Mouse (Mus musculus): ENCODE data around the gene Afap1. TPM values are rescaled to one million over a fixed set of nuclear protein-coding genes. Genes with fewer than 3 reads are reported as not detected.

The Afap1 gene
- polyA plus RNA-seq, 1 experiment = 17.2 TPM

GRCm38 (mm10) chr5:36006586-36006985 lies 113.5 kb downstream of the Afap1 start:
- H3K4me3 ChIP-seq (ENCODE audit: insufficient read depth, low read depth, low read length) = no peak overlapping the region
- no peaks in the 10 kb centered on the region for H3K27me3 ChIP-seq (replicated peaks; ENCODE audit: control insufficient read depth, insufficient read depth, low read length)
- no peak for DNase-seq
- whole genome bisulfite sequencing = 70% methylated on average over 5 of the region's 5 CpGs
- TF ChIP-seq POLR2A (IDR thresholded peaks at IDR 0.05; ENCODE audit: low read depth, low read length) (no peak), CTCF (conservative IDR thresholded peaks at IDR 0.05; ENCODE audit: insufficient read depth, insufficient read length, low read depth, low read length) (no peak)
- no peaks in the 10 kb centered on the region for H3K4me1 ChIP-seq (ENCODE audit: control insufficient read depth, insufficient read depth, low read length)
- H3K27ac ChIP-seq (ENCODE audit: insufficient read depth, low read depth, low read length) = no peak overlapping the region
- no peaks in the 10 kb centered on the region for H3K36me3 ChIP-seq (ENCODE audit: control insufficient read depth, insufficient read depth, low read length)

- Histone ChIP-seq H3K36me3 (ENCODE audit: control insufficient read depth, insufficient read depth, low read length) (no peaks in the 10 kb centered on the region), H3K4me1 (ENCODE audit: control insufficient read depth, insufficient read depth, low read length) (no peaks in the 10 kb centered on the region), H3K27ac (ENCODE audit: insufficient read depth, low read depth, low read length) (no peak overlapping the region), H3K27me3 (replicated peaks; ENCODE audit: control insufficient read depth, insufficient read depth, low read length) (no peaks in the 10 kb centered on the region), H3K4me3 (ENCODE audit: insufficient read depth, low read depth, low read length) (no peak overlapping the region)
- 83% methylated on average over 10 of the region's 10 CpGs for WGBS
- DNase-seq = no peak
- TF ChIP-seq CTCF (conservative IDR thresholded peaks at IDR 0.05; ENCODE audit: insufficient read depth, insufficient read length, low read depth, low read length) (no peak), POLR2A (IDR thresholded peaks at IDR 0.05; ENCODE audit: low read depth, low read length) (no peak)
Measured at GRCm38 (mm10) chr5:36007649-36008048, 114.5 kb downstream of the Afap1 start.

GRCm38 (mm10) chr5:36009405-36009804 lies 116.3 kb downstream of the Afap1 start:
- no peak overlapping the region for H3K4me3 ChIP-seq (ENCODE audit: insufficient read depth, low read depth, low read length)
- H3K4me1 ChIP-seq (ENCODE audit: control insufficient read depth, insufficient read depth, low read length) = no peaks in the 10 kb centered on the region
- no peak overlapping the region for H3K27ac ChIP-seq (ENCODE audit: insufficient read depth, low read depth, low read length)
- DNase-seq = no peak
- H3K36me3 ChIP-seq (ENCODE audit: control insufficient read depth, insufficient read depth, low read length) = no peaks in the 10 kb centered on the region
- no peak for TF ChIP-seq CTCF (conservative IDR thresholded peaks at IDR 0.05; ENCODE audit: insufficient read depth, insufficient read length, low read depth, low read length)
- no peak for TF ChIP-seq POLR2A (IDR thresholded peaks at IDR 0.05; ENCODE audit: low read depth, low read length)
- no peaks in the 10 kb centered on the region for H3K27me3 ChIP-seq (replicated peaks; ENCODE audit: control insufficient read depth, insufficient read depth, low read length)
- WGBS = 76% methylated on average over 4 of the region's 4 CpGs

GRCm38 (mm10) chr5:36018366-36018765 lies 125.2 kb downstream of the Afap1 start:
- Histone ChIP-seq H3K4me3 (ENCODE audit: insufficient read depth, low read depth, low read length) (no peak overlapping the region), H3K27ac (ENCODE audit: insufficient read depth, low read depth, low read length) (no peak overlapping the region), H3K36me3 (ENCODE audit: control insufficient read depth, insufficient read depth, low read length) (no peaks in the 10 kb centered on the region), H3K27me3 (replicated peaks; ENCODE audit: control insufficient read depth, insufficient read depth, low read length) (no peaks in the 10 kb centered on the region), H3K4me1 (ENCODE audit: control insufficient read depth, insufficient read depth, low read length) (no peaks in the 10 kb centered on the region)
- WGBS = 88% methylated on average over 3 of the region's 3 CpGs
- no peak for DNase-seq
- TF ChIP-seq POLR2A (IDR thresholded peaks at IDR 0.05; ENCODE audit: low read depth, low read length) (no peak), CTCF (conservative IDR thresholded peaks at IDR 0.05; ENCODE audit: insufficient read depth, insufficient read length, low read depth, low read length) (peak; percentile 29)

- no peaks in the 10 kb centered on the region for H3K4me1 ChIP-seq (ENCODE audit: control insufficient read depth, insufficient read depth, low read length)
- TF ChIP-seq POLR2A (IDR thresholded peaks at IDR 0.05; ENCODE audit: low read depth, low read length) (no peak), CTCF (conservative IDR thresholded peaks at IDR 0.05; ENCODE audit: insufficient read depth, insufficient read length, low read depth, low read length) (no peak)
- H3K36me3 ChIP-seq (ENCODE audit: control insufficient read depth, insufficient read depth, low read length) = no peaks in the 10 kb centered on the region
- H3K4me3 ChIP-seq (ENCODE audit: insufficient read depth, low read depth, low read length) = no peak overlapping the region
- WGBS = 77% methylated on average over 3 of the region's 3 CpGs
- no peak for DNase-seq
- no peak overlapping the region for H3K27ac ChIP-seq (ENCODE audit: insufficient read depth, low read depth, low read length)
- no peaks in the 10 kb centered on the region for H3K27me3 ChIP-seq (replicated peaks; ENCODE audit: control insufficient read depth, insufficient read depth, low read length)
Measured at GRCm38 (mm10) chr5:36021091-36021490, 128.0 kb downstream of the Afap1 start.

- TF ChIP-seq POLR2A (IDR thresholded peaks at IDR 0.05; ENCODE audit: low read depth, low read length) (no peak), CTCF (conservative IDR thresholded peaks at IDR 0.05; ENCODE audit: insufficient read depth, insufficient read length, low read depth, low read length) (no peak)
- H3K4me1 ChIP-seq (ENCODE audit: control insufficient read depth, insufficient read depth, low read length) = no peaks in the 10 kb centered on the region
- H3K36me3 ChIP-seq (ENCODE audit: control insufficient read depth, insufficient read depth, low read length) = no peaks in the 10 kb centered on the region
- H3K27ac ChIP-seq (ENCODE audit: insufficient read depth, low read depth, low read length) = no peak overlapping the region
- H3K4me3 ChIP-seq (ENCODE audit: insufficient read depth, low read depth, low read length) = no peak overlapping the region
- no peaks in the 10 kb centered on the region for H3K27me3 ChIP-seq (replicated peaks; ENCODE audit: control insufficient read depth, insufficient read depth, low read length)
- WGBS = 77% methylated on average over 1 of the region's 1 CpGs
- no peak for DNase-seq
Measured at GRCm38 (mm10) chr5:36022361-36022760, 129.2 kb downstream of the Afap1 start.

GRCm38 (mm10) chr5:36024003-36024685 lies 131.0 kb downstream of the Afap1 start:
- 89% methylated on average over 9 of the region's 9 CpGs for WGBS
- no peak for DNase-seq
- no peak for TF ChIP-seq POLR2A (IDR thresholded peaks at IDR 0.05; ENCODE audit: low read depth, low read length)
- TF ChIP-seq CTCF (conservative IDR thresholded peaks at IDR 0.05; ENCODE audit: insufficient read depth, insufficient read length, low read depth, low read length) = no peak

More at GRCm38 (mm10) chr5:36024003-36024685, 131.0 kb downstream of the Afap1 start:
- Histone ChIP-seq H3K27ac (ENCODE audit: insufficient read depth, low read depth, low read length) (no peak overlapping the region), H3K4me3 (ENCODE audit: insufficient read depth, low read depth, low read length) (no peak overlapping the region), H3K27me3 (replicated peaks; ENCODE audit: control insufficient read depth, insufficient read depth, low read length) (no peaks in the 10 kb centered on the region), H3K36me3 (ENCODE audit: control insufficient read depth, insufficient read depth, low read length) (no peaks in the 10 kb centered on the region), H3K4me1 (ENCODE audit: control insufficient read depth, insufficient read depth, low read length) (no peaks in the 10 kb centered on the region)

All from kidney, adult 2 months (tissue).